In the genomic region with DNA sequence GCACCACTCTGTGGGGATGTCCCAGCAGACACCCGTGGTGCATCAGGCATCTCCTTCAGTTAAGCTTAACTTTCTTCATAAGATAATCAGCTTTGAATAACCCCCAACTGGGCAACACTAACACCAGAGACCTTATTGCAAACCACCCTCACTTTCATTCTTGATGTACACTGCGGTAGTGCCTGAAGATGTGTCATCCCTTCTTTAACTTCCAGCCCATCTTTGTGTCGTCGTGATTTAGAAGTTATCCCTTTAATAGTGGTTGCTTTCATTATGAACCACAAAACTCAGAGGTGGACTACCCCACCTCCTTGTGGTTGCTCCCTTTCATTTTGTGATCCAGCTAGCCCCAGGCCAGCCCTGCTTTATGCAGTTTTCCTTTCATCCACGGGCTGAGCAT, we compare ENCODE assay signal across 15 mouse cellular contexts.
"Had no signal": no experiment of that assay in that cellular context is flagged by ENCODE, and none has a peak within 500 bp of the region (broad histone marks: within the 10 kb centered on the region; RNA-seq: fewer than 3 reads in every experiment).

No protein-coding gene starts in this region.

- H3K36me3 ChIP-seq: limb, embryonic 12.5 days; liver, embryonic 13.5 days; lung, embryonic 15.5 days had no signal

- H3K4me3 ChIP-seq: layer of hippocampus, adult 2 months; limb, embryonic 12.5 days; liver, embryonic 13.5 days; lung, embryonic 15.5 days; myocyte had no signal

- H3K4me2 ChIP-seq: limb, embryonic 12.5 days; liver, embryonic 13.5 days; lung, embryonic 15.5 days had no signal

- H3K9ac ChIP-seq: limb, embryonic 12.5 days; liver, embryonic 13.5 days; liver, postnatal 0 days; lung, embryonic 15.5 days had no signal

- H3K9me3 ChIP-seq: limb, embryonic 12.5 days; liver, embryonic 13.5 days; lung, embryonic 15.5 days had no signal

- ATAC-seq: liver, postnatal 0 days had no signal

- H3K27ac ChIP-seq: kidney, postnatal 0 days; layer of hippocampus, adult 2 months; limb, embryonic 12.5 days; liver, embryonic 13.5 days; lung, embryonic 15.5 days had no signal

- DNase-seq: kidney, adult 9 months; kidney, postnatal 36 days; liver; liver, embryonic 13.5 days; liver, postnatal 0 days; retina, postnatal 1 day; right cerebral cortex, postnatal 4 days; spleen, adult 18-20 months; thymus, adult 18-20 months; thymus, postnatal 14 days had no signal

- H3K4me1 ChIP-seq: liver, embryonic 13.5 days had no signal

- H3K27me3 ChIP-seq: limb, embryonic 12.5 days; liver, embryonic 13.5 days; lung, embryonic 15.5 days had no signal
